Mouse (Mus musculus): Measurements from ENCODE around the gene Ankrd11. TPM values are rescaled to one million over a fixed set of nuclear protein-coding genes. Genes with fewer than 3 reads are reported as not detected.
"Not testable (repeated sequence)": the region's sequence is repeated elsewhere in the genome, so short reads cannot be mapped to it uniquely, and the experiment has no call there.

Gene Ankrd11
- 10 to 100 TPM; 80.6 to 81.1 TPM for total RNA-seq (2021)
- long read RNA-seq, experiment 1, partial matches to known transcripts: 61 of 104 reads
- long read RNA-seq, experiment 1, other reads (novel, unspliced or antisense): 41 of 104 reads
- long read RNA-seq, experiment 2, partial matches to known transcripts: 8 of 10 reads
- long read RNA-seq, experiment 2, other reads (novel, unspliced or antisense): 2 of 10 reads

GRCm38 (mm10) chr8:123042158-123042973 is at the start of gene Ankrd11:
Ankrd11 (minus strand) TSS chr8:123042277.
- peak; percentile 99 for DNase-seq

- no peak for DNase-seq
Measured at GRCm38 (mm10) chr8:123087289-123087688, 45.2 kb upstream of the Ankrd11 start.

GRCm38 (mm10) chr8:123083610-123084009 is 41.5 kb upstream of the Ankrd11 start:
- no peak for DNase-seq

- DNase-seq: no peak
Measured at GRCm38 (mm10) chr8:123082993-123083392, 40.9 kb upstream of the Ankrd11 start.

GRCm38 (mm10) chr8:123077213-123077612 is 35.1 kb upstream of the Ankrd11 start:
- DNase-seq: no peak

GRCm38 (mm10) chr8:123071176-123071575 is 29.1 kb upstream of the Ankrd11 start:
- peak in 1 of 2 experiments; percentile 54 for DNase-seq

- peak in 1 of 2 experiments; percentile 17 for DNase-seq
Measured at GRCm38 (mm10) chr8:123066101-123066683, 24.1 kb upstream of the Ankrd11 start.

GRCm38 (mm10) chr8:123065214-123066100 is 23.4 kb upstream of the Ankrd11 start:
- peak; percentile 97 for DNase-seq

GRCm38 (mm10) chr8:123064809-123065213 is 22.7 kb upstream of the Ankrd11 start:
- DNase-seq: peak; percentile 15 to 33

GRCm38 (mm10) chr8:123064072-123064471 is 22.0 kb upstream of the Ankrd11 start:
- DNase-seq: no peak

GRCm38 (mm10) chr8:123062721-123063120 is 20.6 kb upstream of the Ankrd11 start, which contains the start of gene Spg7:
Spg7 (plus strand) TSS chr8:123062942.
- no peak for DNase-seq

GRCm38 (mm10) chr8:123051458-123051857 is 9.4 kb upstream of the Ankrd11 start:
- no peak for DNase-seq

- DNase-seq: peak in 1 of 2 experiments; percentile 44
Measured at GRCm38 (mm10) chr8:123048402-123048801, 6.3 kb upstream of the Ankrd11 start.

GRCm38 (mm10) chr8:123047827-123048226 is 5.8 kb upstream of the Ankrd11 start:
- no peak for DNase-seq

- DNase-seq: no peak
Measured at GRCm38 (mm10) chr8:123046706-123047105, 4.6 kb upstream of the Ankrd11 start.

- DNase-seq: not testable (repeated sequence)
Measured at GRCm38 (mm10) chr8:123044743-123045425, 2.8 kb upstream of the Ankrd11 start.

- no peak for DNase-seq
Measured at GRCm38 (mm10) chr8:123043941-123044340, 1.9 kb upstream of the Ankrd11 start.

- no peak for DNase-seq
Measured at GRCm38 (mm10) chr8:123042974-123043625, 1.0 kb upstream of the Ankrd11 start.

- DNase-seq: no peak
Measured at GRCm38 (mm10) chr8:123041774-123042105, 337 bp downstream of the Ankrd11 start.

- DNase-seq: peak; percentile 60 to 70
Measured at GRCm38 (mm10) chr8:123041008-123041773, 886 bp downstream of the Ankrd11 start.

Data from adrenal gland, postnatal 36 days (tissue).